Mouse (Mus musculus) kidney, postnatal 14 days (tissue): ENCODE measurements around the gene Snx30.

Source experiments
- DNase-seq: peaks from one replicate; pipeline ENCODE4 v3.0.0; 2022; ENCODE audit warnings: mixed read lengths

The Snx30 gene

DNA sequence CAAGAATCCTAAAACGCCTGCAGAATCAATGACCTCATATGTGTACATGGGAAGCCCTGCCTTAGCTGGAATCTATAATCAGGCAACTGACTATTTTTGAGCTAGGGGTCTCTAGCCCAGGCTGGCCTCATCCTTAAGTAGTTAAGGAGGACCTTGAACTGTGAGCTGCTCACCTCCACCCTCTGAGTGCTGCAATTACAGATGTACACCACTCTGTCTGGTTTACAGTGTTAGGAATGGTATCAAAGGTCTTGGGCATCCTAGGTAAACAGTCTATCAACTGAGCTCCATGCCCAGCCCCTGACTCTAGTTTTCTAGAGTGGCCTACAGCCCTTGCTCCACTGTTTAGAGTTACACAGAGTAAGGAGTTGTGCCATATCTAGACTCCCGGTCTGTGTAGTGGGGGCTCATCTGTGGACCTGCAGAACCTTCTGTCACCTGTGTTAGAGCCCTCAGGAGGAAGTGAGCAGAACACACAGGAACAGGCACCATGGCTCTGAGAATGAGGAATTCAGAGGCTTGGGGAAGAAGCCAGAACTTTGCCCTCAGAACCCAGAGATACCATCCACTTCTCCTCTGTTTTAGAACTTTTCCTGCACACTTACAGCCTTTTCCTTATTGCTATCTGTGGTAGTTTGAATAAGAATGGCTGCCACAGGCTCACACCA, 9.7 kb upstream of the Snx30 start:
- DNase-seq = no peak

DNA sequence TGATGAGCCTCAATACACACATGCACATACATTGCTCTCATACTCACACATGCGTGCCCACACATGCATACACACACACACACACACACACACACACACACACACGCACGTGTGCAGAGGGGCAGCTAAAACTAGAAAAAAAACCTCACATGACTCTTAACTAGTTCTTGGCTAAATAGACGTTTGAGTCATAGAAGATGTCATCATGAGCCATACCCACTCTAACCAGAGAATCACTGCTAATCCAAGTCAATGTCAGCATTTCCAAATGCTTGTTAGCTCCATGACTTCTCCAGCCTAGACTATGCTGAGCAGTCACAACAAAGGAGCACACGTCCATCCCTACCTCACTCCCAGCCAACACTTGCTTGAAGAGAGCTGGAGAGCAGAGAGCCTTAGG, 5.5 kb upstream of the Snx30 start:
- DNase-seq = no peak

DNA sequence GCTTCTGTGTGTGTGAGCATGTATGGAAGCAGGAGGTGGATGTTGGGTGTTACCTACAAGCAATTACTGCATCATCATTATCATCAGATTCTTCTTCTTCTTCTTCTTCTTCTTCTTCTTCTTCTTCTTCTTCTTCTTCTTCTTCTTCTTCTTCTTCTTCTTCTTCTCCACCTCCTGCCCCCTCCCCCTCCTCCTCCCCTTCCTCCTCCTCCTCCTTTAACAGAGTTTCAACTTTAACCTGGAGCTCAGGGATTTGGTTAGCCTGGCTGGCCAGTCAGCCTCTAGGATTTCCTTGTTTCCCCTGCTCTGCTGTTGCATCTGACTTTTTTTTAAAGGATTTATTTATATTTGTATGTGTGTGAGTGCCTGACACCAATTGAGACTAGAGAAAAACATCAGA, 4.2 kb upstream of the Snx30 start, which contains the start of gene Inip:
TSS of gene Inip (minus strand) at position 101 of the 400 bp plus-strand sequence.
- DNase-seq = no peak

DNA sequence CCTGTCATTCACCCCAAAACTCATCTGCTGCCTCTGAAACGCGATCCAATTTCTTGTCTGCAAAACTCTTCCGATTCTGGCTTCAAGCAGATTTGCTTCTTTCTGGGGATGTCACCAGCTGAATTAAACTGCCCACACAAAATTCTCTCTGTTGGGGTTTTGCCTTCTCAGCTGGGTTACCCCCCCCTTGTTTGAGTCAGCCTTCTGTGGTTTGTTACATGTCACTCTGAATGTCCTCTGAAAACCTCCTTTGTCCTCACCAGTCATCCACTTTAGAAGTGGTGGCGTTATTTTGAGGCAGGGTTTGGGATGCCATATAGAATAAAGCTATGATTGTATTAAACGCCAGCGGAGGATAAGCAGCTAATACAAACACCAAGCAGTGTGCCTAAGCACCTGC, 3.5 kb upstream of the Snx30 start:
- DNase-seq = no peak

DNA sequence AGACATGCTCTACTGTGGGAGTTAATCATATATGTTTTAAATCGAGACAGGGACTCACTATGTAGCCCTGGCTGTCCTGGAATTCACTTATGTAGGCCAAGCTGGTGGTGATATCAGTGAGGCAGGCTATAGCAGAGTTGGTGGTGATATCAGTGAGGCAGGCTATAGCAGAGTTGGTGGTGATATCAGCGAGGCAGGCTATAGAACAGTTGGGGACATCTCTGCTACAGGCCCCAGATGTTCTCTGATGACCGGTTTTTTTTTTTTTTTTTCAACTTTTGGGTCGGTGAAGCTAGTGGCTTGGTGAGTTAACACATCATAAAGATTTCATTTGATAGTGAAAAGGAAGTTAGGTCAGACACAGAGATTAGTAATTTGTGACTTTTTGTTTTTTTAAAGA, 2.8 kb upstream of the Snx30 start:
- no peak for DNase-seq

DNA sequence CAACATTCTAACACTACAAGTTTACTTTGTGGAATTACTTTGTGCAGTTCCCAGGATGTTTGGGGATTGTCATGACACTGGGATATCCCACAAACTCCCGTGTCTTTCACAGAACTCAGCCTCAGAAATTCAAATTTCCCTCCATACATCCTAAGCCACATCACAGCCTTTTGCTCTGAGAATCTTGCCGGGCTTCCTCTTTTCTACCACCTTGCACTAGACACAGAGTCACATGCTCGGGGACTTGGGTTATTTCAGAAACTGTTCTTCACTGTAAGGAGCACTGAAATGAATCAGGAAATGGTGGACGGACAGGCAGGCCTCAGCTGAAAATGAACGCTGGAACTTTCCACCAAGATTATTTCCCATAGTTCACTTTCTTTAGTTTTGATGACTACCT, 2.3 kb upstream of the Snx30 start:
- no peak for DNase-seq

DNA sequence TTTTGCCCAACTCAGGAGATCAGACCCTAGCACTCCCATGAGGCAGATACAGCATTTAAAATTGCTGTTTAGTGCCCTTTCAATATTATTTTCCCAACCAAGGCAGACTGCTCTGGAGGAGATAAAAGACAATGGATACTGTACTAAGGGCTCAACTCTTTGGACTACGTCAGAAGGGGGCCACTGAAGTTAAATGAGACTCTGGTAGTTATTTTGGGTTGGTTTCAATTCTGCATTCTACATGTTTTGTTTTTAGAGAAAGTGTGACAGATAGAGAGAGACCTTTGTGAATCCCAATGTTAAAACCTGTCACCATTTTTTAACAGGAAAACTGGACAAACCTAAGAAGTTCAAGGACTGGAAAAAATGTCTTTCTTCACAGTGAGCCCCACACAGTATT, 886 bp upstream of the Snx30 start:
- DNase-seq = no peak

DNA sequence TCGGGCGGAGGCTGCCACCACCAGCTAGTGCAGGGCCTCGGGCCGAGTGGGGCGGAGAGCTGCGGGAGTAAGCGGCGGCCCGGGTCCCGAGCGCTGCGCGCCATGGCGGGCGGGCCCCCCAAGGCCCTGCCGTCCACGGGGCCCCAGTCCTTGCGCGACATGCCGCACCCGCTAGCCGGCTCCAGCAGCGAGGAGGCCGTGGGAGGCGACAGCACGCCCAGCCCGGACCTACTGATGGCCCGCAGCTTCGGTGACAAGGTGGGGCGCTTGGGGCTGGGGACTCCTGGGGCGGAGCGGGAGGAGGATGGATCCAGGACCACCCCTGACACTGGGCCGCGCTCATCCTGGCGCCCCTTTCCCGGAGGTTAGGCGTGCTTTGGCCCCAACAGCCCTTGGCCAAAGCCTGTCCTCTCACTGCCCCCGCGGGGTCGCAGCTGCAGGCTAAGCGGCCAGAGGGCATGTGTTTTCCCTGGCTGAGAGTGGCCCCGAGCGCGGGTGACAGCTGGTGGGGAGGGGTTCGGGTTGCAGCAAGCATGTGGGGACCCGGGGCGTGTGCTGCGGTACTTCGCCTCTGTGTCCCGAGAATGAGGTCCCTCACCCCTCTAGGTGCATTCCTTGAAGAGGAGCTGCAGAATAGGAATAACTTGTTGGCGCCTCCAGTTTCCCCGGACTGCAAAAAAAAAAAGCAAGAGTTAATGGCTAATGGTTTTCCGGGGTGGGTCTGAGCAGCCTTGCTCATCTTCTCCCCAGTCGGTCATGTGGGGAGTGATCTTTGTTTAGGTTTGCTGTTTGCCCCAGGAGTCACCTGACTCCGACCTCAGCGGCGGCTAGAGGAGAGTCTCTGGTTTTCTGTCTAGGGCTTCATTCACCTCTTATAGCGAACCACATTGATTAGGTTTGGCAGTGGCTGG, 583 bp downstream of the Snx30 start:
- DNase-seq = peak; percentile 70

DNA sequence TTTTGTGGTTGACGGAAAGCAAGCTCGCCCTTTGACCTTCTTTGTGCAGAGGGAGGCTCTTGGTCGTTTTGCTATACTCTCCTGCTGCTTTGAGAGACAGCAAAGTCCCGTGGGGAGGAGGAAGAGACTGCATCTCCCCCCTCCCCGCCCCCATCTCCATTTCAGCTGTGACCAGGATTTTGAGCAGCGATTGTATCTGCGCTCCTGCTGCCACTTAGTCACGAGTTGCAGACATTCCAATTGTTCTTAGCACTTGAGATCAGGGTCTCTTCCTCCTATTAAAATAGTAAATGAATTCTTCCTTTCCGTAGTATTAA, 1.2 kb downstream of the Snx30 start:
- DNase-seq = no peak

DNA sequence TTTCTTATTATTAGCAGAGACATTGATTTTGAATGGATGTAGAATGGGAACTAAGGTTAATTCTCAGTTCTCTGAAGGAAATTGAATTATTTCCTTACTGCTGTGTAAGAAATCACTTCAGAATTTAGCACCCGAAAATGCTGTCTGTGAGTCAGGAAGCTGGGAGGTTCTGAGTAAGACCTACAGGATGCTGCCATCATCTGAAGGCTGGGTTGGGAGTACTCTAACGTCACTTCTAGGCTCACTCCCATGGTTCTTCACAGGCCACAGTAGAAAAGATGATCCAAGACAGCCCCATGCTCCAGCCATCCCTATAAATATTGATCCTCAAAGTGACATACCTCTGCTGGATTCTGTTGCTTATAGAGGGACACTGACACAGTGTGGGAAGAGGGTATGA, 1.9 kb downstream of the Snx30 start:
- no peak for DNase-seq

DNA sequence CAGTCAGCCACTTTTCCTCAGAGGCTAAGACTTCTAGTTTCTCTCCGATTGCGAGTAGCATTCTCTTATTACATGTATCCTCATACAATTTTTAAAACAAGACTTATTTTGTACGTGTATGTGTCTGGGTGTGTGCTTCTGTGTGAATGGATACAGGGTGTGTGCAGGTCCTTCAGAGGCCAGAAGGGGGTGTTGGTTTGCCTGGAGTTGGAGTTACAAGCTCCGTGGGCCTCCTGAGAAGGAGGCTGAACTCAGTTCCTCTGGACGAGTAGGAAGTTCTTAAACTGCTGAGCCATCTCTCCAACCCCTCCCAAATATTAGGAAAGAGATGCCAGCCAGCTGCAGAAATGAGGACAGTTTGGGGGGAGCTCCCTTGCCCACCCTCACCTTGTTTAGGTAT, 2.8 kb downstream of the Snx30 start:
- no peak for DNase-seq

DNA sequence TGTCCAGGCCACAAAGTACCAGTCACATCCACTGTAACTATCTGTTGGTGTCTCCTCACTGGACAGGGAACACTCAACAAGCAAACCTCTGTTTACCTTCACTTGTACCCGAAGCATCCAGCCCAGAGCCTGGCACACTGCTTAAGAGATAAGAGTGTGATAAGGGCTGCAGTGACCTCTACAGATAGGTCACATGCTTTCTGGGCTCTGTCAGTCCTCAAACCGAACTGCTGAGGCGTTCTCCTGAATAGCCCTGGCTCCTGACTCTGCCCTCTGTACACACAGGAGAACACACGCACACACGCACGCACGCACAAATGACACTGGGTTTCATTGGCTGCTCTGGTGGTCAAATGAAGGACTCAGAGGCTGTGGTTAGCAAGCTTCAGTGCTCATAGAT, 8.5 kb downstream of the Snx30 start:
- no peak for DNase-seq

DNA sequence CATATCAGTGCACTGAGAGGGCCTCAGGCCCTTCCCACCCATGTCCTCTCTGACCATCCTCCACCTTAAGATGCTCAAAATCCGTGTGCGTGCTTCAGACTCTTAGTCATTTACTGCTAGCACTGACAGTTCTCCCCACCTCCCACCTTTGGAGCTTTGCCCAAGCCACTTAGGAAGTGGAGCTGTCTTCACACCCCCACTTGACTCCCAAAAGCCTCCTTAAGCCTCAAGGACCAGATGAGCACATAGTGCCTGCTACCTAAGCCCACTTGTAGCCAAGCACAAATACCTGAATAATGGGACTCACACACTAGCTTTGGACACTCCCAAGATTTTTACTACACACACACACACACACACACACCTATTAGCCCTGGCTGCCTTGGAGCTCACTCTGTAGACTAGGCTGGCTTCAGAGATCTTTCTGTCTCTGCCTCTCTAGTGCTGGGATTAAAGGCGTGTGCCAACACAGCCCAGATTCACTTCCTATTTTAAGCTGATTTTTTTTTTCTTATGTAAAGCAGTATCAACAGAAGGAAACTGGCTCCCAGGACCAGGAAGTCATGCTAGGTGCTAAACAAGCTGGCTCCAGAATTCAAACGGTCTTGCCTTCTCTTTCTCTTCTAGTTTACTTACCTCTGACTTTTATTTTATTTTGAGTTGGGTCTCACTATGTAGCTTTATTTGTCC, 9.6 kb downstream of the Snx30 start:
- DNase-seq = no peak

DNA sequence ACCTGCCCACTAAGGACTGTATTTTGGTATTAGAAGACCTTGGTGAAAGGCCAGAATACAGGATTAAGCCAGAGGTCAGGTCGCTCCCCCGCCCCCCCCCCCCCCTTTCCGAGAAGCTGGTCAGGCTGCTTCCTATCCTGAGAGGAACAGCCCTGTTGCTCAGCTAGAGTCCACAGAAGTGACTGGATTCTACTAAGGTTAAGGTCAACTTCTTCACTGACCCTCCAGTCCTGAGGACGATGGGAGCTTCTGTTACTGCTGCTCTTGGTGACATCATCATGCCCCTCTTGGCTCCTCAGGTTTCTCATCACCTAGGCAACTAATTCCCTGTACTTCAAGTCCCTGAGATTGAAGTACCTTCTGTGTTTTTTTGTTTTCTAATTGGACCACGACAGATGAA, 10.4 kb downstream of the Snx30 start:
- no peak for DNase-seq

DNA sequence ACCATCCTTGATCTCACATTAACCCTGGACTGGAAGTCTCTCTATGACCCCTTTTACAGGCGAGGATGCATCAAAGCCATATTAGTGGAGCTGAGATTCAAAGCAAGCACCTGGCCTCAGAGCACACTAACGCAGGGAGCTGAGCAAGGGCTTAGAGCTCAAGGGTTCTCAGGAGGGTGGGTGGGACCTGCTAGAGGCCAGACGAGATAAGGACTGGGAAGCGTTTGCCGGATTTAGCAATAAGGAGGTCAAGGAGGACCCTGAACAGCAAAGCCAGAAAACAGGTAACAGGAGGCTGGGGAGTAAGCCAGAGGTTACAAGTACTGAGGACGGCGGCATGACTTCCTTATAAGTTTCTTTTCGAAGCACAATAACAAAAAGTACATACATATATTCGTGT, 10.8 kb downstream of the Snx30 start:
- DNase-seq = no peak

DNA sequence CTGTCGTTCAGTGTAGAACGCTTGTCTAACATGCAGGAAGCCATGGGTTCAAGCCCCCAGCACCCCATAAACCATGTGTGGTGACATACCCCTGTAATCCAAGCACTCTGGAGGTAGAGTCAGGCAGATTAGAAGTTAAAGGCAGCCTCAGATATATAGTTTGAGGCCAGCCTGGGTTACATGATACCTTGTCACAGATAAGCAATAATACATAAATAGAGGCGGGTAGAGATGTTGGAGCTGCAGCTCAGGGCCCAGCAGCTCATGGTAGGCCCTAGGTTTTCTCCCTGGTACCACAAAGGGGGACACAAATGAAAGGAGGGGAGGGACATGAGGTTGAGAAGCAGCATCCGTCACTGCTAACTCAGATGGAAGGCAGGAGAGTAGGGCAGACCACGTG, 12.2 kb downstream of the Snx30 start:
- DNase-seq = no peak

DNA sequence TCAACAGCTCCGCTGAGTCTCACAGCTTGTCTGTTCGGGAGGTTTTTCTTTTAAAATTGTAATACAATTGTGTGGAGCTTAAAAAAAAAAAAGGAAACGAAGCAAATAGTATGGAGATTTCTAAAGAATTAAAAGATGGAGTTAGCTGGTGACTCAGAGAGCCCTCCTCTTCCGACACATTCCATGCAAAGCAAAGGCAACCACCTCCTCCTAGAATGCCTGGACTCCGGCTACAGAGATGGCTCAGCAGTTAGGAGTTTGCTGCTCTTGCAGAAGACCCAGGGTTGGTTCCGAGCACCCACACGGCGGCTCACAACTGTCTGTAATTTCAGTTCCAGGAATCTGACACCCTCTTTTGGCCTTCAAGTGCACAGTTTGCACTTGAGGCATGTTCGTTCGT, 12.9 kb downstream of the Snx30 start:
- DNase-seq = no peak

DNA sequence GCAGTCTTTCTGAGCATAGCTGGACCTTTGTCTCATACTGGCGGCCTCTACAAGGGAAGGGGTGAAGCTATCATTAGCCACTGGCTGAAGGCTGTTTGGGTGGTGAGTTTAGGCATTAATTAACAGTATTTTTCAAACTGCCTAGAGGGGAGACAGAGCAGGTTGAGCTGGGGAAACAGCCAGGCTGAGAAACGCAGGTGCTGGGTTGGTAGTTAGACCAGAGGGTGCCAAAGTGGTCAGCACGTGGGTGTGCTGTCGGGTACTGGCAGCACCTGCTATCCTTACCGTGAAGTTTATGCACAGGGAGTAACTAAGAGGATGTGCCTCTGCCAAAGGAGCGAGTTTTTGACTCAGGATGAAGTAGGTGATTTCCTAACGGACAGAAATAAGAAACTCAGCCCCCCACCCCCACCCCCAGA, 13.4 kb downstream of the Snx30 start:
- DNase-seq = peak; percentile 63

DNA sequence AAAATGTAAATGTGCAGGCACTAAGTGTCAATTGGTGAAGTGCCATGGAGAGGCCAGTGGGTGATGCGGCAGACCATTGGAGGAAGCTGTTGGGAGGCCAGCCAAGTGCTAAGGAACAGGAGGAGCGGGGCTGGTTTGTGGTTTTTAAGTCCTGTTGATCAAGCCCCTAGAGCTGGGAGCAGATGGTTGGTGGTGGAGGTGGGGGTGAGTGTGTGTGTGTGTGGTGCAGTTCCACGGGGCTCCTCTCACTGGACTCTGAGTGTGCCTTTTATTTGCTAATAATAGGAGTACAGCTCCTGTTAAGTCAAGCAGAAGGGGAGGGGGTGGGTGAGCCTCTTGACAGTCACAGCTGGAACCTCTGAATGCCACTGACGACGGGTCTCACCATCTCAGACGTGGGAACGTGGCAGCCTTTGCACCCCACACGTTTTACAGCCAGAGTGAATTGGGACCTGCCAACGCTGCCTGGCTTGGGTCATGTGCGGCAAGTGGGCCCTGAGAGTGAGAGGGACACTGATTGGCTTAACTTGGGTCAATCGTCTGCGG, 13.9 kb downstream of the Snx30 start:
- peak; percentile 33 for DNase-seq

DNA sequence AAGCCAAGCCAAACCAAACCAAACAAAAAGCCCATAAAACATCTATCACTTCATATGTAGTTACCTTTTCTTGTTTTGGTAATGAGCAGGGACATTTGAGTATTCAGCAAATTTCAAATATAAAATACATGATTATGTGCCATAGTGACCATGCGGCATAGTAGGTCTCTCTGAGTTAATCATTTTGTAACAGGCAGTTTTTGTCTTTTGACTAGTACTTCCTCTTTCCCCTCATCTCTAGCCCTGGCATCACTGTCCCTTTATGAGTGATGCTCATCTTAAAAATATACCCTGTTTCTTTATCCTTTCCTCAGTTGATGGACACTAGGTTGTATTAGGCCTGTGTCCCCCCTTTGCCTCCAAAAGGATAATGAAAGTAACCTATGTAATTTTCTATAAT, 15.9 kb downstream of the Snx30 start:
- no peak for DNase-seq

DNA sequence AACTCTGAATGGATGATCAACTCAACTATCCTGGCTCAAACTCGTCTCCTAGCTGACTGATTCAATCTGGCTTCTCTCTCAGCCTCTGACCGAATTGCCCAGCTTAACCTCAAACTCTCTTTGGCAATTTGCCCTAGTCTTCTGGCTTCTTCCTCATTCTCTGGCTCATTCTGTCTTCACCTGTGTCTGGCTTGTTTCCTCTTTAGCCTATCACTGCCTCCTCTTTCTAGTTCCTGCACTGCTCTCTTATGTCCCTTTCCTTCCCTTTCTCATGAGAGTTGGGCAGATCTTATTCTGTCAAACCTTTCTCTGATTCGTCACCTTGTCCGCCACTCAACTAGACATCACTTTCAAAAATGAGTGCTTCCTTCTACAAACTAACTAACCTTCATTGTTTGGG, 16.5 kb downstream of the Snx30 start:
- DNase-seq = peak; percentile 29

DNA sequence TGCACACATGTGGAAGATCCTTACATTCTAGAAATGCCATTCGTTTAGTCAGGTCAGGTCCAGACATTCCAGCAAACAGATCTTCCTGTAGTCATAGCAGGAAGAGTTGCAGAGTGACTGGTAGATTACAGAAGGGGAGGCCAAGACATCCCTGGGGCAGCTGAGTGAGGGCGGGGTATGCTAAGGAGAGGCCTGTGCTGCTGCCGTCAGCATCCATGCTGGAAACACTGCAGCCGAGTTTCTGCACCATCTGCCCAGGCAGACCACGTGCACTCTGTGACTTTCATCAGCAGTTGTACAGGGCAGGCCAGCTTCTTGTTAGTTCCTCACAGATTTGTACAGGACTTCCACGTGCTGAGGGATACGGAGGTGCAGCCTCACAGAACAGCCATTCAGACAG, 17.8 kb downstream of the Snx30 start:
- peak; percentile 44 for DNase-seq

DNA sequence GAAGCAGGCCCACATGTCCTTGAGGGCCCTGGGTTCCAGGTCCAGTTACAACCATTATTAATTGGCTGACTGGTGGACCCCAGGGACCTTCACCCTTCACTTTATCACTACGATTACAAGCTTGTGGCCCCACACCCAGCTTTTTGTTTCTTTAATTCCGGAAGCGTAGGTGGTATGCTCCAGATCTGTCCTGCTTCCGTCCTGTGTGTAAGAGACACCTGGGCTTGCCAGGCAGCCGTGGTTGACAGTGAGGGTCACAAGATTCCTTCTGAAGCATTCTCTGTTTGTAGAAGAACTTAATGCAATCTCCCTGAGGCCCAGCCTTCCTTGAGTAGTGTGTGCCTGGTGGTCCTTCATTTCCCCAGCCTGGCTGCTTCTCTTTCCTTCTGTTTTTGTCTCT, 19.2 kb downstream of the Snx30 start:
- no peak for DNase-seq

DNA sequence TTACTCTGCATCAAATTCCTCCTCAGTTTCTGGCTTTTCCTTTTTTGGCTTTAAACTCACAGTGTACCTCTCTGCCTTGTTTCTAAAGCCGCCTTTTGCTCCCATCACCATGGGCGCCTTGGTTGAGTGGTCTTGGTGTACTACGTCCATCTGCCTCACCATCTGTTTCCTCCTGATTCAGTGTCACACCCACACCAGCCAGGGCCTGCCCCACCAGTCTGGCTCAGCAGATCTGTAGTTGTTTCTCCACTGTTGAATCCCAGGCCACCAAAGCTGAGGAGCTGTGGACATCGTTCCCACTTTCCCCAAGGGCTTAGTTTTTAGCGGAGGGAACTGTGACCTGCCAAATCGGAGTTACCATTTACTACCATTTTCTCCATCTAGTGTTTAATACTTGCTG, 20.0 kb downstream of the Snx30 start:
- no peak for DNase-seq
